Mouse (Mus musculus): ENCODE measurements around the gene Hap1. TPM values are rescaled to one million over a fixed set of nuclear protein-coding genes. Genes with fewer than 3 reads are reported as not detected.
A peak's percentile ranks its signal among the peaks of the same experiment; 100 is the strongest.
"Not testable (repeated sequence)": the region's sequence is repeated elsewhere in the genome, so short reads cannot be mapped to it uniquely, and the experiment has no call there.

The Hap1 gene
- polyA plus RNA-seq, 1 experiment: 0.77 TPM

DNA sequence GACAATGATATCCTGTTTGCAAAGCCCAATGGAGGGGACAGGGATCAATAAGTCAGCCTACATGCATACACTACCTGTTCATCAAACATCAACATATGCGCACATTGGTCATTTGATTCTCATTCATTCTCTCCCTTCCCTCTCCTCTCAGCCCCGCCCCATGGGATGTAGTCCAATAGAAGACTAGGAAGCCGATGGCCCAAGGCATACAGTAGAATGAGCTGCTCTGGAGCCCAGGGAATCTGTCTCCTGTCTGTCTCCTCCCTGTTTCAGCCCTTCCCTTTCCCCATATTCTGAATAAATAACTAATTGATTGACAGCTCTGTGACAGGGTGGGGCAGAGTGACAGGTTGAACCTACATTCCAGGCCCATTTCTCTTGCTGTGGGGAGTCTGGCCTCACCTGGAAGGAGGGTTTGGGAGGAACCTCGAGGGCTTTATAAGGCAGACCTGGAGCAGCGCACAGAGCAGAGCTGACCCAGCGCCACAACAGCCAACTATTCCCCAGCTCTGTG is 21.9 kb downstream of the Hap1 start, which contains the start of gene Gast:
Gene Gast, plus strand, starts transcription at position 464 of the 514 bp plus-strand sequence.
- H3K27ac ChIP-seq (ENCODE audit: insufficient read depth, low read length): no peak within 1 kb of the TSS
- no peak within 1 kb of the TSS for H3K4me3 ChIP-seq (ENCODE audit: insufficient read depth, low read length)
- peaks cover 2% of the 10 kb centered on the region; the same call in 1 of the 2 replicates for H3K4me1 ChIP-seq (ENCODE audit: control insufficient read depth, insufficient read depth, low read length)
- TF ChIP-seq POLR2A (IDR thresholded peaks at IDR 0.05; ENCODE audit: low read depth, low read length) (no peak), CTCF (IDR thresholded peaks at IDR 0.05; ENCODE audit: borderline replicate concordance, insufficient read depth, low read length) (no peak)

DNA sequence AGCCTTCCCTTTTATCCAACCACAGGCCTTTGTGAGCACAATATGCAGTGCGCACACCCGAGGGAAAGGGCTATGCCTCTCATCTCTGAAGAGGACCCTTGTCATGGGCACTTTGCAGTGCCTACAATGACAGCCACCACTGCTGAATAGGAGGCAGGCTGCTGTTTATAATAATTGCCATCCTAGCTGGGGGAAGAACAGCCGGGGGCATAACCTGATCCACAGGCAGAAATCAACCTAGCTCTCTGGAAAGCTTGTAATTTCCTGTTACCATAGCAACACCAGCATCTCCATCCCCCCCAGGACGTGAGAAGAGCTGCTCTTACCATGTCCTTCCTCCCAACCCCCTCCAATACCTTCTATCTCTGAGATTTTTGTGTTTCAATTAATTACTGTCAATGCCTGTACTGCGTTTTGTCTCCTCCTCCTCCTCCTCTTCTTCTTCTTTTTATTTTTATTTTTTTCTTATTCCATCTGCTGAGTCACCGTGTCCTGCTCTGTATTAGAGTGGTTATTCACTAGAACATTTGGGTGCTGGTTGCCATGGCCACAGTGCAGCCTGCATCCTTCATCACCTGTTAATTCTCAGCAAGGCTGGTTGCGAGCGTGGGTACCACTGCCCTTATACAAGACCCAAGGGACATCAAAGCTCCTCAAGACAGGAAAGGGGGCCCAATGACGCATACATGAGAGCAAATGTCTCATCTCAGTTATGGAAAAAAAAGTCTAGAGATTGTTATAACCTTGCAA is 23.0 kb downstream of the Hap1 start:
- TF ChIP-seq POLR2A (IDR thresholded peaks at IDR 0.05; ENCODE audit: low read depth, low read length): no peak
- TF ChIP-seq CTCF (IDR thresholded peaks at IDR 0.05; ENCODE audit: borderline replicate concordance, insufficient read depth, low read length): no peak
- H3K27ac ChIP-seq (ENCODE audit: insufficient read depth, low read length): no peak overlapping the region
- peaks cover 2% of the 10 kb centered on the region; the same call in 1 of the 2 replicates for H3K4me1 ChIP-seq (ENCODE audit: control insufficient read depth, insufficient read depth, low read length)
- no peak overlapping the region for H3K4me3 ChIP-seq (ENCODE audit: insufficient read depth, low read length)

DNA sequence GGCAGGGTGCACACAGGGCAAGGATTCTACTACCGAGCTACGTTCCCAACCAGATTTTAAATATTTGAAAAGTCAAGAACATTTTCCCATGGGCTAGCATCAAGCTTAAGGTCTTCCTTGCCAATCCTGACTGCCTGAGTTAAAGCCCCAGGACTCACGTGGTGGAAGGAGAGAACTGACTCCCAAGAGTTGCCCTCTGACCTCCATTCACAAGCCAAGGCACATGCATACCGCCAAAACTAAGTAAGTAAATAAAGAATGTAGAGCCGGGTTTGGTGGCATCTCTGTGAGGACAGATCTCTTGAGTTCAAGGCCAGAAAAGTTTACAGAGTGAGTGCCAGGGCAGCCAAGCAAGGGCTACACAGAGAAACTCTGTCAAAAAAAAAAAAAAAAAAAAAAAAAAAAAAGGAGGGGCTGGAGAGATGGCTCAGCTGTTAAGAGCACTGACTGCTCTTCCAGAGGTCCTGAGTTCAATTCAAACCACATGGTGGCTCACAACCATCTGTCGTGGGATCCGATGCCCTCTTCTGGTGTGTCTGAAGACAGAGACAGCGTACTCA is 25.0 kb downstream of the Hap1 start:
- H3K4me3 ChIP-seq (ENCODE audit: insufficient read depth, low read length); H3K4me1 ChIP-seq (ENCODE audit: control insufficient read depth, insufficient read depth, low read length); H3K27ac ChIP-seq (ENCODE audit: insufficient read depth, low read length): not testable (repeated sequence)

DNA sequence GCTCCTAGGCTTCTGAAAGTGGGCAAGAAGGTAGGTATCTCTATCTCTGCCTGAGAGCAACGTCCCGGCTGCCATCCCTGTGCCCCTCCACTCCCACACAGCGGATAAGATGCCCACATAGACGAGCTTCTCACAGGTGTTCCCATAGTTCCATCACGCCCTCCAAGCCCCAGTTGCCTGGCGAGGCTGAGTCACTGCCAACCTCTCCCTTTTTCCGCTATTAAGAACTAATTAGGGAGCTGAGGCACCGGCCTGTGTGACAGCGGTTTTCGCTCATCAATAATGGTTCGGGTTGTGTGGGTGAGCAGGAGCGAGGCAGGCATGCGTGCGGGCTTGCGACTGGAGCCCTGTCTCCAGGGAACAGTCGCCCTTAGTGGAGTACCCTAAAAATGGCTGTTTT is 25.7 kb downstream of the Hap1 start:
- H3K27ac ChIP-seq (ENCODE audit: insufficient read depth, low read length): no peak overlapping the region
- no peak overlapping the region for H3K4me3 ChIP-seq (ENCODE audit: insufficient read depth, low read length)
- no peaks in the 10 kb centered on the region for H3K4me1 ChIP-seq (ENCODE audit: control insufficient read depth, insufficient read depth, low read length)
- TF ChIP-seq POLR2A (IDR thresholded peaks at IDR 0.05; ENCODE audit: low read depth, low read length) (no peak), CTCF (IDR thresholded peaks at IDR 0.05; ENCODE audit: borderline replicate concordance, insufficient read depth, low read length) (no peak)

DNA sequence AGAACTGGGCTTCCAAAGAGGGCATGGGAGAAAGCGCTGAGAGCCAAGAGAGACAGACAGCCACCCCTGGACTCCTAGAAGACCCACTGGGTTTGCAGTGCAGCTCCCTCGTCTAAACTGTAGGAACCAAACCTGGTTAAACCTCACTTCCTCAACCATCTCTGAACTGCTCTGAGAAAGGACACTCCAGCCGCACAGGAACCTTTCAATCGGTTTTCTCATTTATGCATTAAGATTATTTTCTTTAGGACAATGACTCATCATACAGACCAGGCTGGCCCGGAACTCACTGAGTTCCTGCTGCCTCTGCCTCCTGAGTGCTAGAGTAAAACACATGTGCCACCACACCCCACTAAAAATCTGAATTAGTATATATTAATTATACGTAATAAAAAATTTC is 28.2 kb downstream of the Hap1 start:
- no peak for TF ChIP-seq CTCF (IDR thresholded peaks at IDR 0.05; ENCODE audit: borderline replicate concordance, insufficient read depth, low read length)
- TF ChIP-seq POLR2A (IDR thresholded peaks at IDR 0.05; ENCODE audit: low read depth, low read length): no peak
- Histone ChIP-seq H3K27ac (ENCODE audit: insufficient read depth, low read length) (no peak overlapping the region), H3K4me3 (ENCODE audit: insufficient read depth, low read length) (no peak overlapping the region), H3K4me1 (ENCODE audit: control insufficient read depth, insufficient read depth, low read length) (no peaks in the 10 kb centered on the region)

DNA sequence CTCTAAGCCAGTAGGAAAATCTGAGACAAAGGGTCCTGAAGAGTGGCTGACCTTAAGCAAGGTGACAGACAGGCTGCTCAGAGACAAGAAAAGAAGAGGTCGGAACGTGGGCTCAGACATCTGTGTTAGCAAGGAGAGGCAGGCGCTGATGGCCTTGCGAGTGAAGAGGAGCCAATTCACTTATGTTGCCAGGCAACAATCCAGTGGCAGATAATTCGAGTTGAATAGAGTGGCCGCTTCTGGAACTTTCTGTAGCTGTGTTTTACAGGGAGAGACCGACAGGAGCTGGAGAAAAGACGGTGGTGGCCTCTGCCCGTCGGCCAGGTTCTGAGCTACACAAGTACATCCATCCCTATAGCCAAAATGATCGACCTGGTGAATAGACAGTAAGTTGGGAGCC is 28.6 kb downstream of the Hap1 start:
- no peak overlapping the region for H3K4me3 ChIP-seq (ENCODE audit: insufficient read depth, low read length)
- no peaks in the 10 kb centered on the region for H3K4me1 ChIP-seq (ENCODE audit: control insufficient read depth, insufficient read depth, low read length)
- TF ChIP-seq POLR2A (IDR thresholded peaks at IDR 0.05; ENCODE audit: low read depth, low read length) (no peak), CTCF (IDR thresholded peaks at IDR 0.05; ENCODE audit: borderline replicate concordance, insufficient read depth, low read length) (no peak)
- H3K27ac ChIP-seq (ENCODE audit: insufficient read depth, low read length): no peak overlapping the region

DNA sequence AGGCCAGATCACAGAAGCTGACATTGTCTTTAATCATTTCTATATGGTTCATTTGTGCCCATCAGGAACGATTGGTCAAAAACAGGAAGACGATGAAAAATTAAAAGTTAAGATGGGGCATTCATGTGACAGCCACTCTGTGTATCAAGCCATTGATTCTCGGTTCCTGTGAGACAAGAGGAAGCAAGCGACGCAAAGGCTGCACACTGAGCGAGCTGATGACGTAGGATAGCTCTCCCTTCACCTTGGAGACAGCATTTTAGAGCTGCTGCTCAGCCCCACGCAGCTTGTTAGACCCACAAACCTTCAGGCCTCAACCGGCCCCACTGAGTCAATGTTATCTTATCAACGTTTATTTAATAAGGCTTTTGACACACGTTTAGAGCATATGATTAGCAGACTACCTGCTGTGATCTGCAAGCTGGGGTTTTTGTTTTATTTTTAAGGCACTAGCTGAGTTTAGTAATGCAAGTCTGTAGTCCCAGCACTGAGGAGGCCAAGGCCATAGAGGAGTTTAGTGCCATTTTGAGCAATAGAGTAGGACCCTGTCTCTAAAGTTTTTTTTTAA is 30.8 kb downstream of the Hap1 start:
- TF ChIP-seq CTCF (IDR thresholded peaks at IDR 0.05; ENCODE audit: borderline replicate concordance, insufficient read depth, low read length) (no peak), POLR2A (IDR thresholded peaks at IDR 0.05; ENCODE audit: low read depth, low read length) (no peak)
- Histone ChIP-seq H3K27ac (ENCODE audit: insufficient read depth, low read length) (no peak overlapping the region), H3K4me1 (ENCODE audit: control insufficient read depth, insufficient read depth, low read length) (no peaks in the 10 kb centered on the region), H3K4me3 (ENCODE audit: insufficient read depth, low read length) (no peak overlapping the region)

DNA sequence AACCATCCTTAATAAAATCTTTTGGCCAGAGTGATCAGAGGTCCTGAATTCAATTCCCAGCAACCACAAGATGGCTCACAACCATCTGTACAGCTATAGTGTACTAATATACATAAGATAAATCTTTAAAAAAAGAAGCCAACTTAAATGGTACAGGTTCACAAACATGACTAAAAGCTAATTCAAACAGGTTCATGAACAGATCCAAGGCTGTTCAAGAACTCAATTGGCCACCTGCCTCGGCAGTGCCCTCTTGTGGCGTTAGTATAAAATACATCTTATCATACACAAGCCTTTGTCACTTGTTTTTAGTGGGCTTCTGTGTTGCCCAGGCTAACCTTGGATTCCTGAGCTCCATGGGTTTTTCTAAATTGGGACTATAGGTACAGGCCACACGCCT is 32.4 kb downstream of the Hap1 start:
- Histone ChIP-seq H3K4me3 (ENCODE audit: insufficient read depth, low read length) (no peak overlapping the region), H3K27ac (ENCODE audit: insufficient read depth, low read length) (no peak overlapping the region), H3K4me1 (ENCODE audit: control insufficient read depth, insufficient read depth, low read length) (no peaks in the 10 kb centered on the region)
- TF ChIP-seq POLR2A (IDR thresholded peaks at IDR 0.05; ENCODE audit: low read depth, low read length): 0 out of 2 replicates have a peak, but pooled peaks have one; percentile 21
- TF ChIP-seq CTCF (IDR thresholded peaks at IDR 0.05; ENCODE audit: borderline replicate concordance, insufficient read depth, low read length): 0 out of 2 replicates have a peak, but pooled peaks have one; percentile 15

DNA sequence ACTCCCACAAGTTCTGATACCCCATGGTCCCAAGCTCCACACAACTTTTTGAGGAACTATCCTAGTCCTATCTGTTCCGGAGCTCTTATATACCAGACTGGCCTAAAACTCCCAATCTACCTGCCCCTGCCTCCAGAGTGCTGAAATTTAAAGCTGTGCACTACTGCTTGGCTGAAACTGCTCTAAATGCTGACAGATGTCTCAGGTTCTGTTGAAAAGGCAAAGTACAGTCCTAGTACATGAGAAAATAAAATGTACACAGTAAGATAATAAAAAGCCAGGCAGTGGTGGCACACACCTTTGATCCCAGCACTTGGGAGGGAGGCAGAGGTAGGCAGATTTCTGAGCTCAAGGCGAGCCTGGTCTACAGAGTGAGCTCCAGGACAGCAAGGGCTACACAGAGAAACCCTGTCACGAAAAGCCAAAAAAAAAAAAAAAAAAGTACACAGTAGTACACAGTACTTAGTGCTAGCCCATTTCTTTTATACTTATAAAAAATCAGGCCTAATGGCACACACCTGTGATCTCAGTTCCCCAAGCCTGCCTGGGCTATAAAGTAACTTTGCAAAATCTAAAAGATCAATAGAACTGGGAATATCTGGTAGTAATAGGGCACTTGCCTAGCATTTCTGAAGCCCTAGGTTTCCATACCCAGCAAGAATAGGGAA is 33.2 kb downstream of the Hap1 start:
- H3K4me1 ChIP-seq (ENCODE audit: control insufficient read depth, insufficient read depth, low read length): no peaks in the 10 kb centered on the region
- peak overlapping the region; percentile 21; the same call in 1 of the 2 replicates for H3K27ac ChIP-seq (ENCODE audit: insufficient read depth, low read length)
- H3K4me3 ChIP-seq (ENCODE audit: insufficient read depth, low read length): no peak overlapping the region
- peak; percentile 16; the same call in 1 of the 2 replicates for TF ChIP-seq POLR2A (IDR thresholded peaks at IDR 0.05; ENCODE audit: low read depth, low read length)
- TF ChIP-seq CTCF (IDR thresholded peaks at IDR 0.05; ENCODE audit: borderline replicate concordance, insufficient read depth, low read length): no peak
